Mouse (Mus musculus): ENCODE data around the gene Mfn2. TPM values are rescaled to one million over a fixed set of nuclear protein-coding genes. Genes with fewer than 3 reads are reported as not detected.

Mfn2 gene
- polyA plus RNA-seq, 2 experiments = 8.6 to 9.2 TPM

DNA sequence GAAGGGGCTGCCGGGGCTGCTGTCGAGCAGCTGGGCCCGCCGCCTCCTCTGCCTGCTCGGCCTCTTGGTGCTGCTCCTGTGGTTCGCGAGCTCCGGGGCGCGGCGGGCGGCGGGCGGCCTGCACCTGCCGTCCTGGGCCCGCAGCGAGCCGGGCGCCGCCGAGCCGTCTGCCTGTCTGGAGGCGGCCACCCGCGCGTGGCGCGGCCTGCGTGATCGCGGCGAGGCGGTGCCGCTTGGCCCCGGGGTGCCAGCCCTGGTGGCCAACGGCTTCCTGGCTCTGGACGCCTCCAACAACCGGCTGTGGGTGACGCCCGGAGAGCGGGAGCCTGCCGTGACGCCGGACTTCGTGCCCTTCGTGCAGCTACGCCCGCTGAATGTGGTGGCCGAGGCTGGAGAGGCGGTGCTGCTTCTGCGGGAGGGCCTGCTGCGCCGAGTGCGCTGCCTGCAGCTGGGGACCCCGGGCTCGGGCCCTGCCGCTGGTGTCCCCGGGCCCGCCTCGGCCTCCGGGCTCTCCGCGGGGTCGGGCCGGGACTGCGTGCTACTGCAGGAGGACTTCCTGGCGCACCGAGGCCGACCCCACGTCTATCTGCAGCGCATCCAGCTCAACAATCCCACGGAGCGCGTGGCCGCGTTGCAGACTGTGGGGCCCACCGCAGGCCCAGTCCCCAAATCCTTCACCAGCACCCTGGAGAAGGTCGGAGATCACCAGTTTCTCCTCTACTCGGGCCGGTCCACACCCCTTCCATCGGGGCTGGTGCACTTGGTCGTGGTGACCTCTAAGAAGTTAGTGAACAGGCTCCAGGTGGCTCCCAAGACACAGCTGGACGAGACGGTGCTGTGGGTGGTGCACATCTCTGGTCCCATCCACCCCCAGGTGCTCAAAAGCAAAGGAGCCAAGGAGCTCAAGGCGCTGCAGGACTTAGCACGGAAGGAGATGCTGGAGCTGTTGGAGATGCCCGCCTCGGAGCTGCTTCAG is 36.8 kb upstream of the Mfn2 start:
- Histone ChIP-seq H3K27me3 (ENCODE audit: control insufficient read depth, insufficient read depth, low read length) (no peaks in the 10 kb centered on the region; the same call in 1 of the 2 replicates), H3K4me3 (ENCODE audit: insufficient read depth in 1 of 2, low read depth in 2 of 2, low read length in 2 of 2) (peak overlapping the region; percentile 72 to 88), H3K4me2 (ENCODE audit: low read depth) (peak overlapping the region; percentile 93), H3K9ac (replicated peaks) (peak overlapping the region; percentile 84), H3K36me3 (replicated peaks; ENCODE audit: control insufficient read depth, insufficient read depth, low read depth) (peaks cover 19% of the 10 kb centered on the region), H3K9me3 (ENCODE audit: control insufficient read depth, low read length) (no peaks in the 10 kb centered on the region), H3K4me1 (replicated peaks; ENCODE audit: control insufficient read depth in 2 of 2, insufficient read depth in 2 of 2, low read length in 1 of 2) (peaks cover 4 to 27% of the 10 kb centered on the region in 2 experiments; a peak in 3 of 4 replicates), H3K27ac (peak overlapping the region; percentile 56)
- peak; percentile 74 for ATAC-seq (ENCODE audit: insufficient read depth)
- no peak for TF ChIP-seq EP300 (IDR thresholded peaks at IDR 0.05; ENCODE audit: low read depth)
- no peak for TF ChIP-seq CTCF (IDR thresholded peaks at IDR 0.05; ENCODE audit: low read depth)
- 4% methylated on average over 73 of the region's 88 CpGs for WGBS (ENCODE audit: insufficient replicate concordance)
- peak in 1 of 3 experiments; percentile 32 for DNase-seq (ENCODE audit: low read depth in 3 of 3, low spot score in 3 of 3)

DNA sequence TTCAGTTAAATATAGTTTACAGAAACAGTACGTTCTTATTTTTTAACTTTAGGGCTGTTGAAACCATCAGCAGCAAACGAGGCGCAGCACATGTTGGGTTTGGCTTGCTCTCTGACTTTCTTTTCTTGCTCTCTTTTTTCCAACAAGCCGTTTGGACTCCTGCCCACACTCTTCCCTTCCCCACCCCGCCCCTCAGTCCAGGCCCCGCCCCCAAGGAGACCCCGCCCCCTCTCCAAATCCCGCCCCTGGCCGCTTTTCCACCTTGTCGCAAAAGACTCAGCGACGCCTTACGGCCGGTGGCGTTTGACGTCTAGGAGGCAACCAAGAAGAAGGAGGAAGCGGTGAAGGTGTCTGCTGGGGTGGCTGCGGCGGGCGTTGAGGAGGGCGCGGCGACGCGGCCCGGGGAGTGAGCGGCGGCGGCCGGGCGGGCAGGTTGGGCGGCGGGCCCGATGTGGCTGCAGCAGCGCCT is 36.1 kb upstream of the Mfn2 start, which contains the start of gene 2510039O18Rik:
Gene 2510039O18Rik (plus strand): TSS at position 320 of the 469 bp plus-strand sequence.
- TF ChIP-seq CTCF (IDR thresholded peaks at IDR 0.05; ENCODE audit: low read depth) (no peak), EP300 (IDR thresholded peaks at IDR 0.05; ENCODE audit: low read depth) (no peak)
- peak within 1 kb of the TSS; percentile 93 for H3K4me2 ChIP-seq (ENCODE audit: low read depth)
- H3K4me3 ChIP-seq (ENCODE audit: insufficient read depth in 1 of 2, low read depth in 2 of 2, low read length in 2 of 2) = peak within 1 kb of the TSS; percentile 72 to 88
- no peaks in the 10 kb centered on the region; the same call in 1 of the 2 replicates for H3K27me3 ChIP-seq (ENCODE audit: control insufficient read depth, insufficient read depth, low read length)
- H3K4me1 ChIP-seq (replicated peaks; ENCODE audit: control insufficient read depth in 2 of 2, insufficient read depth in 2 of 2, low read length in 1 of 2) = peaks cover 4 to 32% of the 10 kb centered on the region in 2 experiments; a peak in 3 of 4 replicates
- peak within 1 kb of the TSS; percentile 84 for H3K9ac ChIP-seq (replicated peaks)
- WGBS (ENCODE audit: insufficient replicate concordance) = under 1% methylated on average over 25 of the region's 35 CpGs
- DNase-seq (ENCODE audit: low read depth in 3 of 3, low spot score in 3 of 3) (peak; percentile 79 to 85 (median 79)), ATAC-seq (ENCODE audit: insufficient read depth) (peak; percentile 82)
- H3K36me3 ChIP-seq (replicated peaks; ENCODE audit: control insufficient read depth, insufficient read depth, low read depth) = peaks cover 13% of the 10 kb centered on the region
- H3K9me3 ChIP-seq (ENCODE audit: control insufficient read depth, low read length) = no peaks in the 10 kb centered on the region
- peak within 1 kb of the TSS; percentile 56 for H3K27ac ChIP-seq

DNA sequence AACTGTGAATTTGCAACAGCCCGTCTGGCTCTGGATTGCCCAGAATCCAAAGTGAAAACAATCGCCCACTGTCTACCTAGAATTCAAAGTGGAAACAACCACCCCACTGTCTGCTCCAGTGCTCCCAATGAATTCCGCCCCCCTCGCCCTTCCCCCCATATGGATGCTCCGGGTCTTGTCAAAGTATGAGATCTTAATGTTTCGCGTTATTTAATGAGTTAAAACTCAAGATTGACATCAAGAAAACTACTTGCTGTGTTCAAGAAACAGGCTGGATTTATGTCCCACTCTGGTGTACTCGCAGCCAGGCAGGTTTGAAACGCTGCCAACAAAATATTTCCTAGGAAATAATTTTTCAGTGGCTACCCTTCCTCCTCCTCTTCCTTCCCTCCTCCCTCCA is 35.6 kb upstream of the Mfn2 start:
- no peak for DNase-seq (ENCODE audit: low read depth in 3 of 3, low spot score in 3 of 3)
- Histone ChIP-seq H3K9me3 (ENCODE audit: control insufficient read depth, low read length) (no peaks in the 10 kb centered on the region), H3K27ac (no peak overlapping the region), H3K36me3 (replicated peaks; ENCODE audit: control insufficient read depth, insufficient read depth, low read depth) (peaks cover 9% of the 10 kb centered on the region), H3K4me1 (replicated peaks; ENCODE audit: control insufficient read depth in 2 of 2, insufficient read depth in 2 of 2, low read length in 1 of 2) (peaks cover 4 to 32% of the 10 kb centered on the region in 2 experiments; a peak in 3 of 4 replicates), H3K4me2 (ENCODE audit: low read depth) (peak overlapping the region; percentile 93), H3K9ac (replicated peaks) (no peak overlapping the region), H3K4me3 (ENCODE audit: insufficient read depth in 1 of 2, low read depth in 2 of 2, low read length in 2 of 2) (no peak overlapping the region; a peak in 1 of 4 replicates), H3K27me3 (ENCODE audit: control insufficient read depth, insufficient read depth, low read length) (no peaks in the 10 kb centered on the region; the same call in 1 of the 2 replicates)
- TF ChIP-seq CTCF (IDR thresholded peaks at IDR 0.05; ENCODE audit: low read depth) = no peak
- TF ChIP-seq EP300 (IDR thresholded peaks at IDR 0.05; ENCODE audit: low read depth) = no peak
- no peak for ATAC-seq (ENCODE audit: insufficient read depth)
- WGBS (ENCODE audit: insufficient replicate concordance) = 58% methylated on average over 9 of the region's 9 CpGs

DNA sequence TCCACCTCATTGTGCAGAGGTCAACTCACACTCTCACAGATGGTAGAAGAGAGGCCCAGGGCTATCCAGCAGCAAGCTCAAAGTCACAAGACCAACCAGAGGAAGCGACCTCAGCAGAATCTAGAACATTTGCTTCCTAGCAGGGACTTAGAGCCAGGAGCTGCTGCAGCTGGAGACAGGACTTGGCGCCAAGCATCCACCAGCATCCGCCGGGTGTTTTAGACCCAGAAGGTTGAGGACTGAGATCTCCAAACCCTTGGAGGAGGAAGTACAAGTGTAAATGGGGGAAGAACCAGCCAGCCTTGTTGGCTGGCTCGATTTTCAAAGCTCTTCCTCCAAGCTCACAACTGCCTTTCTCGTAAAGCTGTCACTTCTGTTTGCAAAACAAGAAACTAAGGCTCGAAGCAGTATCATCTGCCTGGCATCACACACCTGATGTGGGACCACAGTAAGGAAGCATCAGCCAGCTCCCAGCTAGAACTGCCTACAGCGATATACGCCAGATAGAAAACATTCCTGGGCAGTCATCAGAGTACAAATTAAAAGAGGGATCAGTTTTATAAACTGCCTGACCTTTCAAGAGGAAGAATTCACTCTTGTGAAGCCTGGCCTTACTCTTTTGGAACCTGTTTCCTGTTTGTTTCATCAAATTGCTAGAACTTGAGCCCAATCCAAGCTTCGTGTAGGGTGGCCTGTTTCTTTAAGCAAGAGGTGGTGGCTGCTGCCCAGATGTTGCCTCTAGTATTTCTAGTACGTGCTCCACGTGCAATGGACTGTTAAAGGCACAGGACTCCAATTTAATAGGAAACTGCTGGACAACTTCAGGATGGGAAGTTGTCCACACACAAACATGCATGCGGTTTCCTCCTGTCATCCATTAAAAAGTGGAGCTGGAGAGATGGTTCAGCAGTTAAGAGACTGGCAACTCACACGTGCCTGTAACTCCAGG is 33.9 kb upstream of the Mfn2 start:
- no peak overlapping the region for H3K4me2 ChIP-seq (ENCODE audit: low read depth)
- DNase-seq (ENCODE audit: low read depth in 3 of 3, low spot score in 3 of 3) = no peak
- ATAC-seq (ENCODE audit: insufficient read depth) = no peak
- H3K27ac ChIP-seq = no peak overlapping the region
- no peaks in the 10 kb centered on the region for H3K9me3 ChIP-seq (ENCODE audit: control insufficient read depth, low read length)
- 35% methylated on average over 14 of the region's 14 CpGs for WGBS (ENCODE audit: insufficient replicate concordance)
- no peak overlapping the region for H3K9ac ChIP-seq (replicated peaks)
- H3K36me3 ChIP-seq (replicated peaks; ENCODE audit: control insufficient read depth, insufficient read depth, low read depth) = no peaks in the 10 kb centered on the region
- no peak overlapping the region for H3K4me3 ChIP-seq (ENCODE audit: insufficient read depth in 1 of 2, low read depth in 2 of 2, low read length in 2 of 2)
- TF ChIP-seq CTCF (IDR thresholded peaks at IDR 0.05; ENCODE audit: low read depth) (no peak), EP300 (IDR thresholded peaks at IDR 0.05; ENCODE audit: low read depth) (no peak)
- no peaks in the 10 kb centered on the region; the same call in 1 of the 2 replicates for H3K27me3 ChIP-seq (ENCODE audit: control insufficient read depth, insufficient read depth, low read length)
- H3K4me1 ChIP-seq (replicated peaks; ENCODE audit: control insufficient read depth in 2 of 2, insufficient read depth in 2 of 2, low read length in 1 of 2) = peaks cover 4 to 34% of the 10 kb centered on the region in 2 experiments; a peak in 3 of 4 replicates
